Mouse (Mus musculus): ENCODE measurements around the gene Tbc1d22a. TPM values are rescaled to one million over a fixed set of nuclear protein-coding genes. Genes with fewer than 3 reads are reported as not detected.

The Tbc1d22a gene
- polyA plus RNA-seq, 1 experiment from 2014 or later: 15.3 TPM

DNA sequence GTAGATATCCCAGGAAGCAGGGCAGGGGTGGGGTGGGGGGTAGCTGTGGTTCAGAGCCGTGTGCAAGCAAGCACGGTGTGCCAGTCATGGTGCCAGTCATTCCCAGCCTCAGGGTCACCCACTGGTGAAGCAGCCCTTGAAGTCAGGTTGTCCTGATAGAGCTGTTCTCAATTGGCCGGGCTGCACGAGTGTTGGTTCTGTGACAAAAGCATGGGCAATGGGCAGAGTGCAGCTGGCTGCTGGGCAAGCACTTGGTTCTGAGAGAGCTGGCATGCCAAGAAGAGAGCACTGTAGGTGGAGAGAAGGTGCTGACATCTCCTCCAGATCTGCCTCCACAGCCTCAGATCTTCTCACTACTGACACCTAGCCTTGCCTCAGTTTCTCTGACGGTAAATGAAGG, 41.9 kb downstream of the Tbc1d22a start:
- H3K36me3 ChIP-seq (ENCODE audit: control insufficient read depth, insufficient read depth): no peaks in the 10 kb centered on the region
- WGBS: 81% methylated on average over 5 of the region's 5 CpGs
- no peak for ATAC-seq

DNA sequence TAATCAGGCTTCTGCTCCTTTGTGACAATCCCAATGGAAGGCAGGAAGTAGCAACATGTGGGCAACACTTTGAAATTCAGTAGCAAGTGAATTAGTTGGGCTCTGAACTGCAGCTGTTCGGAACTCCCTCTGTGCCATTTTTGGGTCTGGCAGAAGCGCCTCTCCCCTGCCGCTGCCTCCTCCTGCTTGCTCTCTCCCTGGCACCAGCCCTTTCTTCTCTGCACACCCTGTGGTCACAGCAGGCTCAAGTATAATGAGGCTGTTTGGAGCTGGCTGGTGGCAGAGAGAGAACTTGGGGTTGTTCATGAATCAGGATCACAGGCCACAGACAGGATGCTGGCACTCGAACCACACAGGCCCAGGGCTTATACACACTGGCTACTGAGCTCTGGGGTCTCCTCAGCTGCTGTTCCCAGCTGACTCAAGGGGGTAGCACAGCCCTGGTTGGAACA, 42.5 kb downstream of the Tbc1d22a start:
- no peaks in the 10 kb centered on the region for H3K36me3 ChIP-seq (ENCODE audit: control insufficient read depth, insufficient read depth)
- TF ChIP-seq CTCF (IDR thresholded peaks at IDR 0.05; ENCODE audit: low read depth): no peak
- no peak overlapping the region for H3K27ac ChIP-seq (ENCODE audit: low read depth, low read length)
- H3K4me1 ChIP-seq (replicated peaks; ENCODE audit: control insufficient read depth, insufficient read depth, low read length): no peaks in the 10 kb centered on the region
- 81% methylated on average over 4 of the region's 4 CpGs for WGBS
- no peak for ATAC-seq
- H3K27me3 ChIP-seq (replicated peaks; ENCODE audit: control insufficient read depth, insufficient read depth, low read length): no peaks in the 10 kb centered on the region
- H3K9ac ChIP-seq (ENCODE audit: low read depth, low read length): no peak overlapping the region
- H3K4me2 ChIP-seq (replicated peaks; ENCODE audit: low read depth): no peak overlapping the region
- H3K9me3 ChIP-seq (ENCODE audit: control insufficient read depth): no peaks in the 10 kb centered on the region
- H3K4me3 ChIP-seq (ENCODE audit: low read depth, low read length): no peak overlapping the region

More for the DNA sequence above, 41.9 kb downstream of the Tbc1d22a start:
- TF ChIP-seq CTCF (IDR thresholded peaks at IDR 0.05; ENCODE audit: low read depth): no peak
- H3K9me3 ChIP-seq (ENCODE audit: control insufficient read depth): no peaks in the 10 kb centered on the region
- no peak overlapping the region for H3K27ac ChIP-seq (ENCODE audit: low read depth, low read length)
- H3K27me3 ChIP-seq (replicated peaks; ENCODE audit: control insufficient read depth, insufficient read depth, low read length): no peaks in the 10 kb centered on the region
- no peaks in the 10 kb centered on the region for H3K4me1 ChIP-seq (replicated peaks; ENCODE audit: control insufficient read depth, insufficient read depth, low read length)
- H3K9ac ChIP-seq (ENCODE audit: low read depth, low read length): no peak overlapping the region
- no peak overlapping the region for H3K4me3 ChIP-seq (ENCODE audit: low read depth, low read length)
- H3K4me2 ChIP-seq (replicated peaks; ENCODE audit: low read depth): no peak overlapping the region

DNA sequence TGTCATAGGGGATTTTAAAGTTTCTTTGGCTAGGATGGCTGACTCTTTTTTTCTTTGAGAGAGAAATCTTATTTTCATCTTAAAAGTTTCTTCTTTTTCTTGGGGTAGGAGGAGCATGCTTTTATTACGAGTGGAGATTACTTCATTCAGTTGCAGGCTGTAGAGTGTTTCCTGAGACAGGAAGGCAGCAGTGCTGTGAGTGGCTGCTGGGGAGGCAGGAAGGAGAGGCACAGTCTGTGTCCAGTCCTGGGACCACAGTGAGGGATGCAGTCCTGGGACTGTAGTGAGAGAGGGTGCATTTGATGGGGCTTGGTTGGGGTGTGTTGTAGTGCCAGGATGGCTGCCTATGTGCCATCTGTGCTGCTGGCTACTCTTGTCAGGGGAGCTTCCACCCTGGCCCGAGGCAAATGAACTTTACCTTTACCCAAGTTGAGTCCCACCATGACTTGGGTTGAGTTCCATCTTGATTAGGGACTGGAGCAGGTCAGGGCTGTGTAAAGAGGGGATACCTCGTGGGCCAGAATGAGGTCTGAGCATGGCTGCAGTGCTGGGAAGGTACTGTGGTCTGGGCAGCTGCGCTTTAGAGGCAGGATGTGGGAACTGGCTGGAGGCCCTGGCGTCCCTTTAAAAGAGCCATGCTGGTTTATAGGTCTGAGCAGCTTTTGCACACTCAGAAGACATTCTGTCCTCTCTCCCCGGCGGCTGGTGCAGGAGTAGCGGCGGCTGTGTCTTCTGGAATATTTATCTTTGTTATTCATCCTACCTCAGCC, 43.8 kb downstream of the Tbc1d22a start:
- Histone ChIP-seq H3K4me1 (replicated peaks; ENCODE audit: control insufficient read depth, insufficient read depth, low read length) (no peaks in the 10 kb centered on the region), H3K27ac (ENCODE audit: low read depth, low read length) (no peak overlapping the region), H3K9ac (ENCODE audit: low read depth, low read length) (no peak overlapping the region), H3K9me3 (ENCODE audit: control insufficient read depth) (no peaks in the 10 kb centered on the region), H3K36me3 (ENCODE audit: control insufficient read depth, insufficient read depth) (no peaks in the 10 kb centered on the region), H3K4me3 (ENCODE audit: low read depth, low read length) (no peak overlapping the region), H3K27me3 (replicated peaks; ENCODE audit: control insufficient read depth, insufficient read depth, low read length) (no peaks in the 10 kb centered on the region), H3K4me2 (replicated peaks; ENCODE audit: low read depth) (no peak overlapping the region)
- no peak for TF ChIP-seq CTCF (IDR thresholded peaks at IDR 0.05; ENCODE audit: low read depth)
- no peak for ATAC-seq
- WGBS: 74% methylated on average over 9 of the region's 9 CpGs

GRCm38 (mm10) chr15:86259233-86259632, 45.0 kb downstream of the Tbc1d22a start:
- H3K36me3 ChIP-seq (ENCODE audit: control insufficient read depth, insufficient read depth): no peaks in the 10 kb centered on the region

GRCm38 (mm10) chr15:86260111-86260510, 45.9 kb downstream of the Tbc1d22a start:
- TF ChIP-seq CTCF (IDR thresholded peaks at IDR 0.05; ENCODE audit: low read depth): no peak
- WGBS: 89% methylated on average over 4 of the region's 4 CpGs
- H3K4me3 ChIP-seq (ENCODE audit: low read depth, low read length): no peak overlapping the region
- H3K36me3 ChIP-seq (ENCODE audit: control insufficient read depth, insufficient read depth): no peaks in the 10 kb centered on the region
- no peak overlapping the region for H3K9ac ChIP-seq (ENCODE audit: low read depth, low read length)
- H3K27ac ChIP-seq (ENCODE audit: low read depth, low read length): no peak overlapping the region
- ATAC-seq: no peak
- no peaks in the 10 kb centered on the region for H3K4me1 ChIP-seq (replicated peaks; ENCODE audit: control insufficient read depth, insufficient read depth, low read length)
- no peaks in the 10 kb centered on the region for H3K9me3 ChIP-seq (ENCODE audit: control insufficient read depth)
- H3K27me3 ChIP-seq (replicated peaks; ENCODE audit: control insufficient read depth, insufficient read depth, low read length): no peaks in the 10 kb centered on the region
- no peak overlapping the region for H3K4me2 ChIP-seq (replicated peaks; ENCODE audit: low read depth)

More at GRCm38 (mm10) chr15:86259233-86259632, 45.0 kb downstream of the Tbc1d22a start:
- H3K4me1 ChIP-seq (replicated peaks; ENCODE audit: control insufficient read depth, insufficient read depth, low read length): no peaks in the 10 kb centered on the region
- no peak overlapping the region for H3K4me3 ChIP-seq (ENCODE audit: low read depth, low read length)
- H3K4me2 ChIP-seq (replicated peaks; ENCODE audit: low read depth): no peak overlapping the region
- H3K27me3 ChIP-seq (replicated peaks; ENCODE audit: control insufficient read depth, insufficient read depth, low read length): no peaks in the 10 kb centered on the region
- H3K9ac ChIP-seq (ENCODE audit: low read depth, low read length): no peak overlapping the region
- no peak for ATAC-seq
- no peak overlapping the region for H3K27ac ChIP-seq (ENCODE audit: low read depth, low read length)
- no peaks in the 10 kb centered on the region for H3K9me3 ChIP-seq (ENCODE audit: control insufficient read depth)
- WGBS: 66% methylated on average over 4 of the region's 4 CpGs
- no peak for TF ChIP-seq CTCF (IDR thresholded peaks at IDR 0.05; ENCODE audit: low read depth)

DNA sequence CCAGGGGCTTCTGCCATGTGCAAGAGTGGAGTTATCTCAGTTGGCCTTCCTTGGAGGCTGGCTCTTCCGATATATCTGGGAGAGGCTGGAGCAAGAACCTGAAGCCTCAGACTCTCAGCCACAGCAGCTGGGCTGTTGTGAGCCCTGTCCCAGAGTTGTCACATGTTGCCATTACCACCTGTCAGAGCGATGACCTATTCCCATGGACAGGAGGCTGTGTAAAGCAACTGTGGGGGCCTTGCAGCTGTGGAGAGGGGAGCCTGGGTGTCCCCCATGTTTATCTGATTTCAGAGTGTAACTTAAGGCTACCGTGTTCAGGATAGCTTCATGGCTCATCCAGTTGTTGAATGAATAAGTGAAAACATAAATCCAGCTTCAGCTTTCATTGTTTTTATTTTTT, 50.1 kb downstream of the Tbc1d22a start:
- no peak overlapping the region for H3K4me3 ChIP-seq (ENCODE audit: low read depth, low read length)
- no peak for TF ChIP-seq CTCF (IDR thresholded peaks at IDR 0.05; ENCODE audit: low read depth)
- no peak overlapping the region for H3K27ac ChIP-seq (ENCODE audit: low read depth, low read length)
- no peak for ATAC-seq
- no peaks in the 10 kb centered on the region for H3K4me1 ChIP-seq (replicated peaks; ENCODE audit: control insufficient read depth, insufficient read depth, low read length)
- no peaks in the 10 kb centered on the region for H3K36me3 ChIP-seq (ENCODE audit: control insufficient read depth, insufficient read depth)
- H3K27me3 ChIP-seq (replicated peaks; ENCODE audit: control insufficient read depth, insufficient read depth, low read length): no peaks in the 10 kb centered on the region
- no peaks in the 10 kb centered on the region for H3K9me3 ChIP-seq (ENCODE audit: control insufficient read depth)
- H3K4me2 ChIP-seq (replicated peaks; ENCODE audit: low read depth): no peak overlapping the region
- WGBS: 88% methylated on average over 3 of the region's 3 CpGs
- H3K9ac ChIP-seq (ENCODE audit: low read depth, low read length): no peak overlapping the region

All from intestine, postnatal 0 days (tissue).